Mouse (Mus musculus) urinary bladder, postnatal 36 days (tissue): ENCODE results near the gene Supt5.

Experiments used
- DNase-seq, 2 experiments: peaks; one replicate each; pipeline ENCODE4 v3.0.0; 2022; ENCODE audit warnings: low spot score in 2 of 2, mixed read lengths in 1 of 2

Gene Supt5

DNA sequence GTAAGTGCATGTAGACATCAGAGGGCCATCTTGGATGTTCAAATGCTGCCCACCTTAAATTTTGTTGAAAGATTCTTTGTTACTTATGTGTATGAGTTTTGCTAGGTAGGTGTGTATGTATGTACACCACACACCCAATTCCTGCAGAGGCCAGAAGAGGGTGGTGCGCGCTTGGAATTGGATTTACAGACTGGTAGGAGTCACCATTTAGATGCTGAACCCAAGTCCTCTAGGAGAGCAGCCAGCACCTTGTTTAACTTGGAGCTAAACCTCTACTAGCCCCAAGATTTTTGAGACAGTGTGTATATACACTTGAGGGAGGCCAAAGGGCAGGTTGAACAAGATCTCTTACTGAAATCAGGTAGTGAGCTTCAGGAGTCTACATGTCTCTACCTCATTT, 14.7 kb upstream of the Supt5 start:
- no peak for DNase-seq

DNA sequence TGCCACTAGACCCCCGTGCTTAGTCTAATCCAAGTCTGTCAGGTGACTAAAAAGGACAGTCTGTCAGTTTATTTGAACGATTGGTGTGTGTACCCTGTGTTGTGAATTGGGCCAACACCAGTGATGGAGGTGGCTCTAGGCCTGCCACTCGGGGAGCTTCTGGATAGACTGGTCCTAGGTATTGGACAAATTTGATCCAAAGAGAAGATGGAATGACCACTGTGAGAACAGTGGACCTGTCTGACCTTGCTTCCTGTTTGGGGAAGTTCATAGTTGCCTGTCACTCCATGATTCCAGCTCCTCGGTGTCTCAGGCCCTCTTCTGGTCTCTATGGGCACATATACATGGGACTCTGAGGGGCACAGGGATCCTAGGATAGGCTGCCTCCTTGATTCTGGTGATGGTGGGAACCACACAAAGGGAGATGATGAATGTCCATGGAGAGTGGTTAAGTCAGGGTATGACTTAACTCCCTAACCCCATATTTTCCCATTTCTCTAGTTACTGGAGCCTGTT, 13.2 kb upstream of the Supt5 start:
- no peak for DNase-seq

DNA sequence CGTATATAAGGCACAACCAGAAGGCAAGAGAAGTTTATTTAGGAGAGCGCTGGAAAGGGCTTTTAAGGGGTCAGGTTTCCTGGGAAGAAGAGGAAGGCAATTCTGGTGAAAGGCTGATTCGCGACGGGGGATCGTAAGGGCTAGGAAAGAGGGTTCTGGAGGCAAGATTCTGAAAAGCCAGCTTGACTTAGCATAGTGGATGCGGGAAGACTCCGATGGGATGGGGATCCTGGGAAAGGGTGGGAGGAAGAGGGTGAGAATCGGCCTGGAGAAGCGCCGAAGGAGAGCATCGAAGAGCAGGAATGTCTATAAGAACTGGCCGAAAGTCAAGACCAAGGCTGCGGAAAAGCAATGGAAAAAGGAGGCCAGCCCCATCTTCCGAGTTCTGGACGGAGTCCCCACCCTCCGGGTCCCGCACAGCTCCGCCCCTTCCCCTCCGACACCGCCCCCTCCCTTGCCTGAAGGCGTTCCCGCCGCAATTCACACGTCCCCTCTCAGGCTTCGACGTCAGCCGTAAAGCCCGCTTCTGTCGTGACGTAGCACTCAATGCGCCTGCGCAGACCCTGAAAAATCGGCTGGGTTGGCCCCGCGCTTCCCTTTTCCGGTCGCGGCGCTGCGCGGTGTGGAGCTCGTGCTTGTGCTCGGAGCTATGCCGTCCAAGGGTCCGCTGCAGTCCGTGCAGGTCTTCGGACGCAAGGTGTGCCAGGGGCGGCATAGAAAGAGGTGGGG, 11.8 kb upstream of the Supt5 start, which contains the start of gene Rps16:
TSS of gene Rps16 (plus strand) at position 498 of the 729 bp plus-strand sequence.
- DNase-seq, result peak; percentile 96 to 99

DNA sequence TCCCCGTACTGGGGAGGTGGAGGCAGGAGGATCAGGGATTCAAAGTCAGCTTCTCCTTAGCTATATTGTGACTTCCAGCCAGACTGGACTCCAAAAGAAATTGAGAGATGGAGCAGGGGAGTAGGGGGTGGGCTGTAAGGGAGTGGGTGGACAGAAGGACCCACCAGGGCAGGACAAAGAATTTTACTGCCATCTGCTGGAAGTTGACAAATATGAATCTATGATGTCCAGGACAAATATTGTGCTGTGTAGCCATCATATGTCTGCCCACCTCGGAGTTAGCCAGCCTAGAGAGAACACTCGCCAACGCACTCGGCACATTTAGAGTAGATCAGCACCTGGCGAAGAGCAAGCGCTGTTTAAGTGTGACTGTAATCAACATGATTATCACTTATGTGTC, 10.1 kb upstream of the Supt5 start:
- DNase-seq, result no peak

DNA sequence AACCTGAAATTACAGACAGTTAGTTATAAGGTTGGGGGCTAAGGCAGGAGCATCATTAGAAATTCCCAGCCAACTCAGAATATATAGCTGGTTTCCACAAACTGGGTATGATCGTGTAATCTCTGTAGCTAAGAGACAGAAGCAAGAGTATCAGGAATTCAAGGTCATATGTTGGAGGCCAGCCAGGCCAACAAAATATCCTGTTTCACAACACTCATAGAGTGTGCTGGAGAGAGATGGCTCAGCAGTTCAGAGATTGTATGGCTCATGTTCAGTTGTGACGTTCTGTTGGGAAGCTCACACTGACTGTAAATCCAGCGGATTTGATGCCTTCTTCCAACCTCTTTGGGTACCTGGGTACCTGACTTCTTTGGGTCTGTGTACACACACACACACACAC, 9.2 kb upstream of the Supt5 start:
- DNase-seq, result no peak

DNA sequence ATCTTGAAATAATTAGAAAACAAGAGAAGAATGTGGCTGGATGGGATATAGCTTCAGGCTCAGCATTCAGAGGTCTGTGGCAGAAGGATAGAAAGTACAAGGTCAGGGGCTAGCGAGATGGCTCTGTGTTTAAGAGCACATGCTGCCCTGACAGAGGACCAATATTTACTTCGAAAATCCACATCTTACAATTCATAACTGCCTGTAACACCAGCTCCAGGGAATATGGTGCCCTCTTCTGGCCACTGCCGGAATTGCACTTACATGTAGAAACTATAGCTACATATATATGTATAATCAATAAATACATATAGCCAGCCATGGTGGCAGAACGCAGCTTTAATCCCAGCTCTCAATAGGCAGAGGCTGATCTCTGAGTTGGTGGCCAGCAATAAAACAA, 6.1 kb upstream of the Supt5 start:
- peak; percentile 37 to 59 for DNase-seq

DNA sequence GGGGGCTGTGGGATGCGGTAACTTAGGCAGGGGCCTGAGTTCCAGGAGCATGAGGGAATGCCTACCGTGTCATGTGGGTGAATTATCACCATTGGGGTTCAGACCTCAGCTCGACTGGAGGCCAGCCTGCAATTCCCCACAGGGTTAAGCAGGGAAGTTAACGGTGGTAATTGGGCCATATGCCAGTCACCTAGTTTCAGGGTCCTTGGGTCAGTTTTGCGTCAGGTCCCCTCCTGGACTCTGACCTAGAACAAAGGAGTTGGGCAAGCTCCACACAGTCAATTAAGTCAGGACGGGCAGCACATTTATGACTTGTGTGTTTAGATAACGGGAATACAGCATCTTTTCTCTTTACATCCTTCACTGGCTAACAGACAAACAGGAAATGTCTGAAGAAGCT, 2.8 kb upstream of the Supt5 start:
- no peak for DNase-seq

DNA sequence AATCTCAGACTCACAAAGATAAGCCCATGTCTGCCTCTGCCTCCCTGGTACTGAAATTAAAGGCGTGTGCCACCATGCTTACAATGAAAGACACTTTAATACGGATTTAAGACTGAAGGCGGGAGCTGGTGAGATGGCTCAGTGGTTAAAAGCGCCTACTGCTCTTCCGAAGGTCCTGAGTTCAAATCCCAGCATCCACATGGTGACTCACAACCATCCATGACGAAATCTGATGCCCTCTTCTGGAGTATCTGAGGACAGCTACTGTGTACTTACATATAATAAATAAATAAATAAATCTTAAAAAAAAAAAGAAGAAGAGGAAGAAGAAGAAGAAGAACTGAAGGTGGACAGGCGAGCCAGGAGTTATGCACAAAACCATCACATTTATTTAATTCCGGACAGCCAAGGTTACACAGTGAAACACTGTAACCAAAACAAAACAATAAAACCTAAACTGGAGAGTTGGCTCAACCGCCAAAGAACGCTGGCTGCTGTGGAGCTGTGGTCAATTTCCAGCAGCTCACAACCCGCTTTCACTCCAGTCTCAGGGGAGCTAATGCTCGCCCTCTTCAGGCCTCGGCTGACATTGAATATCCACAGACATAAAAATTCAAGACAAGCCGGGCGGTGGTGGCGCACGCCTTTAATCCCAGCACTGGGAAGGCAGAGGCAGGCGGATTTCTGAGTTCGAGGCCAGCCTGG, 819 bp upstream of the Supt5 start:
- DNase-seq, result peak in 1 of 2 experiments; percentile 62

DNA sequence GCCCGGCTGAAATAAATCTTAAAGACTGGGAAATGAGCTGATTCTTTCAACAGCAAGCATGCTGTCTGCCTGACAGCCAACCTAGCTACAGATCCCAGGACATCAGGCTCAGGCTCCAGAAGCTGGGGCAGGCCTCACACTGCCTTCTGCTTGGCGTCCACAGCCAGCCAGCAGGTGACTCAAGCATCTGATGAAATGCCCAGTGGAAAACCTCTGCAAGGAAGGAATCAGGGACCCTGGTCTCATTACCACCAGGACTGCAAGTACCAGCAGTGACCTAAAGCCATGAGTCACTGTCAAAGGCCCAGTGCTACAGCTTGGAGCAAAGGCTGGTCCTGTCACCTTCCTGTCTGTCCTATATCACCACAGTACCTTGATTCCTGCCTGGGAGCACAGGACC, 3.1 kb downstream of the Supt5 start:
- DNase-seq, result no peak

DNA sequence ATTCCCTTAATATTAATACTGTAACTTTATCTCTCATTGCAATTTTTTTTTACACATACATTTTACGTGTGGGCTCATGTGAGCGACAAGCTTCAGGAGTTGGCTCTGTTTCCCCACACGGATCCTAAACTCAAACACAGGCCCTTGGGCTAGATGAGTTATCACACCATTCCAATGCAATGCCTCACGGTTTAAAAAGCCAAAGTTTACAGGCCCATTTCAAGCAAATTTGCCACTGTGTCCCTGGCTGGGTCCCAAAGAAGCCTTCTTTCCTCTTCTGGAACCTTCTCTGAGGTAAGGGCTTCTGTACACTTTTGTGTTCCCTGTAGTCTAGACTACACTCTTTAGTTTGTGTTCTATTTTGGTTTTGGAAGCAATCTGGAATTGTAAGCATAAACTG, 4.0 kb downstream of the Supt5 start:
- DNase-seq, result no peak

DNA sequence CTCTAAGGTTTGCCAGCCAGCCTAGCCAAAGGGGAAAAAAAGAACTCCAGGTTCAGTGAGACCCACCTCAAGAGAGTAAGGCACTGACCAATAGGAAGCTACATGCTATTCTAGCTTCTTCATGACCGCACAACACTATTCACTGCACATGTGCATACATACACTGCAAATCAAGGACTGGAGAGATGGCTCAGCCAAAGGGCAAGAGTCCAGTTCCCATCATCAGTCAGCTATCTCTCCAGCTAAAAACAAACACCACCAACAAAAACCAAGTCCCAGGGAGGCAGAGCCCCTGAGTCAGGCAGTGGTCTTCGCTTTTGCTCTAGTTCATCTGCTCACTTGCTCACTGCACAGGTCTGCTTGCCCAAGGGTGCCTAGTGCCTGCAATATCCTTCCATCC, 10.3 kb downstream of the Supt5 start:
- DNase-seq, result no peak

DNA sequence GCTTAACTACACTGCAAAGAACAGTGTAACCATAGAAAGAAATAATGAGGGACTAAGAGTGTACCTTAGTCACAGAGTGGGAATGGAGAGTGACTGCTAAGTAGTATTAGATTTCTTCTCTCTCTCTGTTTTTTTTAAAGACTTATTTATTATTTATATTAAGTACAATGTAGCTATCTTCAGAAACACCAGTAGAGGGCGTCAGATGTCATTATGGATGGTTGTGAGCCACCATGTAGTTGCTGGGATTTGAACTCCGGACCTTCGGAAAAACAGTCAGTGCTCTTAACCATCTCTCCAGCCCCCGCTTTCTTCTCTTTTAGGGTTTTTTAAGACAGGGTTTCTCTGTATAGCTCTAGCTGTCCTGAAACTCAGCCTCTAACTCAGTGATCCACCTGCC, 12.1 kb downstream of the Supt5 start:
- no peak for DNase-seq

DNA sequence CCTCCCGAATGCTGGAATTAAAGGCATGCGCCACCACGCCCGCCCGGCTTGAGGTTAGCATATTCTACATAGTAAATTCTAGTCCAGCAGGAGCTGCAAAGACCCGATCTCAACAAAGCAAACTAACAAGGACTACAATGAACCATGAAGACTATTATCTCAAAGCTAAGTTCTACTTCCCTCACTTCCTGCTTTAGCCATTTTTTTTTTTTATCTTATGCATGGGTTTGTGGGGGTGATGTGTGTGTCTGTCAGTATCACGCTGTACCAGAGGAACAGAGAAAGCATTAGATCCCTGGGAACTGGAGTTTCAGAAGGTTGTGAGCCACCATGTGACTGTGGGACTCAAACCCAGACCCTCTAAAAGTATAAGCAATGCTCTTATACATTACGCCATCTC, 13.3 kb downstream of the Supt5 start:
- no peak for DNase-seq

DNA sequence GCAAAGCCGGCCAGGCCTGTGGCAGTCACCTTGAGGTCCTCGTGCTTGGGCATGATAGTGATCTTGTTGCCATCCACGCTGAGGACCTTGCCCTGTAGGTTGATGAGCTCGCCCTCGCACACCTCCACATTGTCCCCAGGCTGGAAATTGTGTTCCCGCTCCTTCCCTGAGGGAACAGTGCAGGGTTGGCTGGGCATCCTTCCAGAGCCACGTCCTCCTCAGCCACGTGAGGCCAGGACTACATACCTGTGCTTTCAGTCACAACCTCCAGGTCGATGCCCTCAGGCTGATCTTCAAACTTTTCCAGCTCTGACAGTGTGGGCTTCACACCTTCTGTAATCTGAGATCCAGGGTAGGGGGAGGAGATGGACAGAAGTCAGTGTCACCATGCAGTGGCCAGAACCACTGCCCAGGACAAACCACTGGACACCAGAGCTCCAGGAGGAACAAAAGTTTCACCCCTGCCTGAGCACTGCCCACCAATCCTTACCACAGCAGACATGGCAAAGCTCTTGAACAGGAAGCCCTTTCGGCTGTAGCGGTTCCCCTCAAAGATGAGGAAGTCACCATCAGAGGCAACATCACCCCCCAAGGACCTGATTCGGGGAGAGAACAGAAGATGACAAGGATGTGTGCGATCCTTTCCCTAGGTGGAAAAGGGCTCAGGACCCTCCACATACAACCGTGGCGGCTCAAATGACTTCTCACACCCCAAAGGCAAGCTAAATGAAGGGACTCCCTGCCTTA, 16.4 kb downstream of the Supt5 start:
- DNase-seq, result no peak

DNA sequence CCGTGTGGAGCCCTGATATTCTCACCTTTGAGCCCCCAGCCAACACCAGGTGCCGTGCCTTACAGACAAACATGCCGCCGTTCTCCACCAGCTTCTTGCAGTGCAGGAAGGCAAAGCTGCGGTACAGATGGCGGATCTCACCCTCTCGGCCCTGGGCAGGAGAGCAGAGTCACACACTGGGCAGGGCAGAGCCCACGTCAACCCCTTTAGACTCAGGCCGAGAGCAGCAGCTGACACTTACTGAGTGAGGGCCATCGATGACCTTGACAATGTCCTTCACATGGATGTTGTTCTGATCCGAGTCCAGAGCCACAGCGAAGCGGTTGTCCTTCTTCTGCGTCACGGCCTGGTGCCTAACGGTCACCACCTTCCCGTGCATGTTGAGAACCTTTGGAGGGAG, 19.8 kb downstream of the Supt5 start:
- DNase-seq, result no peak

DNA sequence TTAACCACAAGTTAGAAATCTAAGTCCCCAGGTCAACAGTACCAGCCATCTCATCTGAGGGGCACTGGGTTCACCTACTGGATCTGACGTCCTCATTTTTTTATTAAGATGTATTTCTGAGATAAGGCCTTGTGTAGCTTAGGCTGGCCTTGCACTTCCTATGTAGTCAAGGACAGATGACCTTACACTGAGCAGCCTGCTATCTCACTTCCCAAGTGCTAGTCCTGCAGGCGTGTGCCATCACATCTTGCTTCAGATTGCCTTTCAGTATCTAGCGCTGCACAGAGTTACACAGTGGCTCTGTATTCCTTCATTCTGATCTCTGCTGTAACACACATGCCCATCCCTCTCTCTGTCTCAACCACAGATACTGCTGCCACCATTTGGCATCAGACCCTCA, 20.5 kb downstream of the Supt5 start:
- DNase-seq, result no peak

DNA sequence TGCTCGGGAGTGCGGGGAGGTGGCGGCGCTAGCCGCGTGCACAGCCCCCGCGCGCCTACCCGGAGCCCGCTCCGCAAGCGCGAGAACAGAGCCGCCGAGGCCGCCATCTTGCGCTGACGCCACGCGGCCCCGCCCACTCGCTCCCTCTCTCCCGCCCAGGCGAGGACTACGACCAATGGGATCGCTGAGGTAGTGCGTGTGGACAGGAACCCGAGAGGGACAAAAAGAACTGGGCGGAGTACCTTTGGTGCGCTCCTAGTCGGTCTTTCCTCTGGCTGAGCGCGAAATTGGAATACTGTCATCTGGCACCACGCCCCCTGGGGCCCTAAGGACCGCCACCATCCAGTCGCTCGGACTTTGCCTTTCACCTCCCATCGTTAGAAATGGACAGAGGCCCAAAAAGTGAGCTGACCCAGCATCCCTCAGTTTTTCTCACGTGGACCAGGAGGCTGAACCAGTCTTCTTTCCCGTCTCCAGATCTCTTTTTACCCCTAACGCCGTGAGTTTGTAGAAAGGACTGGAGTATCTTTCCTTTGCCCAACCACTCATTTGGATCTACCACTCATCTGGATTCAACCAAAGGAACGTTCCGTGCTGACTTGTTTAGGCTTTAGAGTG, 26.5 kb downstream of the Supt5 start, which contains the start of gene Timm50:
TSS of gene Timm50 (minus strand) at position 147 of the 618 bp plus-strand sequence.
- DNase-seq, result peak; percentile 95 to 97

DNA sequence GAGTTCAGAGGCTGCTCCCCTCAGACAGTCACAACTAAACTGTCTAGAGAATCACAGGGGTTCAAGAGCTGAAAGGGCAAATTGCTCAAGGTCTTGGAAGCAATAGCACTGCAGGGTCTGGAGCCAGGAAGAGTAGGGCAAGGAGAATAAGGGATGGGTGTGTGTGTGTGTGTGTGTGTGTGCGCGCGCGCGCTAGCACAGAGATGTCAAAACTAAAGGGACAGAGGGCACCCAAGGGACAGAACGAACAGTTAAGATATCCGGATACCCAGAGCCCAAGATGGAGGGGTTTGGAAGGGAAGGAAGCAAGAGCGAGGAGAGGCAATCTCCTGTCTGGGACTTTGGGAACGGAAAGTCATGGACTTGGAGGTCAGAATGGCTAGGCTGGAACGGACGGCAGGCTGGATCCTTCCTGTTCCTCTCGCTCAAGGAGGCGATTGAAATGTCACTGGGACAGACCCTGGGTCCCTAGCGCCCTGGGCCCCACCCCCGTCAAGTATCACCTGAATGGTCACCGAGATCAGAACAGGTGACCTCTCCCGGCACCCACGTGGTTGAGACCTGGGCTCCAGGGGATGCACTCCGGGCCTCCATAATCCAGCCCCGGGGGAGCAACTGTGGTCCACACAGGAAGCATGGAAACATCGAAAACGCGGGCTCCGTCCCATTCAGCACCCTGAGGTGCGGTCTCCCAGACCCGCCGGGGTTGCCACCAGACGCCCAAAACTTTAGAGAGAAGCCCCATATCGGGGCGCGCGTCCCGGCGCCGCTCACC, 27.2 kb downstream of the Supt5 start:
- peak in 1 of 2 experiments; percentile 28 for DNase-seq

DNA sequence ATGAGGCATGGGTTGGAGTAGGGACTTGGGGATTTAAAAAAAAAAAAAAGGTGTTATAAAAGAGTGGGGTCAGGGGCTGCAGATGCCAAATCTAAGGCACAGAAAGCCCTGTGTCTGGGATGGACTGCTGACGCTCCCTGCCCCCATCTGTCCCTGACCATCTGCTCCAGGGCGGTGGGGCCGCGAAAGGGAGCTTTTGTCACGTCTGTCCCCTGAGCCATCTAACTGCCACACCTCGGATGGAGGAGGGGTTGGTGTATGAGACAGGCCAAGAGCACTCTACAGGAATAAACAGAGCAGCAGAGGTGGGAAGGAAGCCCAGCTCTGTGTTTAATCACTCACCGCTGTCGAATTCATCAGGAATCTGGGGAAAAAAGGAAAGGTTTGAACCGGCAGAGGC, 28.8 kb downstream of the Supt5 start:
- no peak for DNase-seq

DNA sequence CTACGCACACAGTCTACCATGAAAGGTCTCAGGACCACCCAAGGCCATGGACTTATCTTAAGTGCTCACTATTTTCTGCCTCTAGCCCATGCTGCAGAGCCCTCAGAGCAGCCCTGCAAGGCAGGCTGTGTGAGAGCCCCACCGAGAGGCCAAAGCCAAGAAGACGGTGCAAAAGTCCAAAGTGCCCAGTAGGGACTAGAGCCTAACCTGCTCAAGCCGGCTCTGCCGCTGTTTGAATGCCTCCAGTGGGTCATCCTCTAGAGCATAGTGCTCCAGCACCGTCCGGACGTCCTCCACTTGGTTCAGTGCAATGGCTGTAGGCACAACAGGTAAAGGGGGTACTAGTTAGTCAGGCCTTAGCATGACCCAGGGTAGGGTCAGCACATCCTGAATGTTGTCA, 32.3 kb downstream of the Supt5 start:
- no peak for DNase-seq

DNA sequence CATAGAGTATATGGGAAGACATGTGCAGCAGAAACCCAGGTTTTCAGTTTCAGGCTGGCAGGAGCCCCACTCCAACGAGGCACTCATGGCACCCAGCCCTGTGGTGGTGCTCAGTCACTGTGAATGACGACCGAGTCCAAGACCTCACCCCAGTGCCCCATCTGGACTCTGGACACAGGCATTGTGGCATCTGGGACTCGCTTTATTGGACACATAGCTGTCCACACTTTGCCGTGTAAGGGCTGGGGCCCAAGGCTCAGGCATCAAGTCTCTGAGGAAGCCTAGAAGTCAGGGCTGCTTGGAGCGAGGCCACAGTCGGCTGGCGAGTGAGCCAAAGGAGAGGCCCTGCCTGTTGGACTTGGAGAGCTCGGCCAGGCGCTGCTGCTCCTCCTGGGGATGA, 32.9 kb downstream of the Supt5 start:
- DNase-seq, result peak in 1 of 2 experiments; percentile 58
